Mouse (Mus musculus) cerebellum, postnatal 25 days (tissue): ENCODE results near the gene Irf7.
"Not testable (repeated sequence)": the region's sequence is repeated elsewhere in the genome, so short reads cannot be mapped to it uniquely, and the experiment has no call there.

ENCODE experiments used
- DNase-seq, 2 experiments: peaks; one replicate each; pipeline ENCODE4 v3.0.0; 2021; ENCODE audit warnings: mixed read lengths in 2 of 2

The Irf7 gene

GRCm38 (mm10) chr7:141270631-141271030 is 4.3 kb upstream of the Irf7 start:
- no peak for DNase-seq

- DNase-seq, result no peak
These were observed 2.9 kb upstream of the Irf7 start for GRCm38 (mm10) chr7:141269273-141269545.

GRCm38 (mm10) chr7:141268466-141269272 is 2.4 kb upstream of the Irf7 start:
- no peak for DNase-seq

- DNase-seq, result no peak
These were observed 906 bp downstream of the Irf7 start for GRCm38 (mm10) chr7:141265411-141265738.

GRCm38 (mm10) chr7:141264761-141265410 is 1.4 kb downstream of the Irf7 start:
- DNase-seq, result peak in 1 of 2 experiments; percentile 51

- no peak for DNase-seq
These were observed 2.1 kb downstream of the Irf7 start for GRCm38 (mm10) chr7:141264041-141264700.

GRCm38 (mm10) chr7:141263640-141264039 is 2.6 kb downstream of the Irf7 start:
- DNase-seq, result no peak

- peak in 1 of 2 experiments; percentile 55 for DNase-seq
These were observed 4.8 kb downstream of the Irf7 start for GRCm38 (mm10) chr7:141261480-141261879.

- no peak for DNase-seq
These were observed 10.1 kb downstream of the Irf7 start for GRCm38 (mm10) chr7:141256159-141256558.

- DNase-seq, result not testable (repeated sequence)
These were observed 15.8 kb downstream of the Irf7 start for GRCm38 (mm10) chr7:141250486-141250885.

GRCm38 (mm10) chr7:141231551-141231950 is 34.7 kb downstream of the Irf7 start:
- no peak for DNase-seq

GRCm38 (mm10) chr7:141231111-141231510 is 35.2 kb downstream of the Irf7 start:
- DNase-seq, result peak; percentile 53 to 70

- no peak for DNase-seq
These were observed 35.7 kb downstream of the Irf7 start for GRCm38 (mm10) chr7:141230570-141230969.

- DNase-seq, result no peak
These were observed 36.6 kb downstream of the Irf7 start for GRCm38 (mm10) chr7:141229702-141230101.

- peak; percentile 97 for DNase-seq
These were observed 37.8 kb downstream of the Irf7 start, which contains the start of gene Phrf1 for GRCm38 (mm10) chr7:141228279-141229067. TSS of gene Phrf1 (plus strand) at chr7:141228784.

- DNase-seq, result no peak
These were observed 38.5 kb downstream of the Irf7 start for GRCm38 (mm10) chr7:141227796-141228195.

- no peak for DNase-seq
These were observed 39.7 kb downstream of the Irf7 start for GRCm38 (mm10) chr7:141226535-141226934.

GRCm38 (mm10) chr7:141222696-141223215 is 43.5 kb downstream of the Irf7 start:
- no peak for DNase-seq

GRCm38 (mm10) chr7:141222126-141222467 is 44.2 kb downstream of the Irf7 start:
- DNase-seq, result no peak

GRCm38 (mm10) chr7:141221249-141222125 is 44.8 kb downstream of the Irf7 start:
- DNase-seq, result peak; percentile 89 to 94

GRCm38 (mm10) chr7:141220377-141220776 is 45.9 kb downstream of the Irf7 start:
- DNase-seq, result no peak

GRCm38 (mm10) chr7:141219558-141220099 is 46.7 kb downstream of the Irf7 start:
- DNase-seq, result no peak
